Mouse (Mus musculus) ES-E14 (cell line): Measurements from ENCODE around the gene Ccnjl.

ENCODE experiments used
- CHD2 ChIP-seq: IDR thresholded peaks from 2 replicates; pipeline ENCODE4 v1.6.1; 2014; ENCODE audit warnings: mild to moderate bottlenecking, low read depth, low read length, inconsistent platforms
- HCFC1 ChIP-seq: IDR thresholded peaks from 2 replicates; pipeline ENCODE4 v1.6.1; 2012; ENCODE audit warnings: low read length, inconsistent platforms, borderline replicate concordance; ENCODE audit not compliant: insufficient read depth
- MAFK ChIP-seq: IDR thresholded peaks from 2 replicates; pipeline ENCODE4 v1.6.1; 2014; ENCODE audit warnings: mild to moderate bottlenecking, low read depth, low read length, inconsistent platforms; ENCODE audit not compliant: insufficient read depth
- ZNF384 ChIP-seq: IDR thresholded peaks from 2 replicates; pipeline ENCODE4 v1.6.1; 2012; ENCODE audit warnings: low read depth, low read length, inconsistent platforms

GRCm38 (mm10) chr11:43617924-43618323 lies 89.3 kb downstream of the Ccnjl start:
- TF ChIP-seq MAFK (no peak), HCFC1 (no peak), CHD2 (no peak), ZNF384 (no peak)
